Mouse (Mus musculus) spleen, postnatal 4 days (tissue): ENCODE measurements around the gene Hnrnpdl.

ENCODE experiments used
- DNase-seq, 2 experiments: peaks; one replicate each; pipeline ENCODE4 v3.0.0; 2022; ENCODE audit warnings: low spot score in 2 of 2

Hnrnpdl gene

GRCm38 (mm10) chr5:100005896-100006295, 33.6 kb downstream of the Hnrnpdl start:
- DNase-seq = no peak

- DNase-seq = peak in 1 of 2 experiments; percentile 34
Observed at GRCm38 (mm10) chr5:100005431-100005830, 34.0 kb downstream of the Hnrnpdl start.

GRCm38 (mm10) chr5:100003895-100004294, 35.6 kb downstream of the Hnrnpdl start:
- no peak for DNase-seq

DNA sequence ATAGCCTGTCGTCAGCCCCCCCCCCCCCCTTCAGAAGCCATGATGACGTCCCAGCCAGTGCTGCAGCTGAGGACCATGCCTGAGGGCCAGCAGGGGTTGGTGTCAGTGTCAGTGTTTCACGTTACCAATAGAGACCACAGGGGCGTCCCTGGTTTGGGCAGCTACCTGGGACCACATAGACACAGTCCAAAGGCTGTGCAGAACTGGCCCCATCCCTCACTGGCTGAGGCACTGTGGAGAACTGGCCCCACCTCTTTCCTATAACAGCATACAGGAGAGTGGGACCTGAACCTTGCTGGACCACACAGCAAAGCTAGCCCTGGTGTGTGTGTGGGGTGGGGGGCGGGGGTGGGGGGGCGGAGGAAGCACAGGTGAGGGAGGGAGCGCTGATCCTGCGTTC, 39.0 kb downstream of the Hnrnpdl start:
- DNase-seq = no peak

GRCm38 (mm10) chr5:100000048-100000447, 39.4 kb downstream of the Hnrnpdl start:
- no peak for DNase-seq

DNA sequence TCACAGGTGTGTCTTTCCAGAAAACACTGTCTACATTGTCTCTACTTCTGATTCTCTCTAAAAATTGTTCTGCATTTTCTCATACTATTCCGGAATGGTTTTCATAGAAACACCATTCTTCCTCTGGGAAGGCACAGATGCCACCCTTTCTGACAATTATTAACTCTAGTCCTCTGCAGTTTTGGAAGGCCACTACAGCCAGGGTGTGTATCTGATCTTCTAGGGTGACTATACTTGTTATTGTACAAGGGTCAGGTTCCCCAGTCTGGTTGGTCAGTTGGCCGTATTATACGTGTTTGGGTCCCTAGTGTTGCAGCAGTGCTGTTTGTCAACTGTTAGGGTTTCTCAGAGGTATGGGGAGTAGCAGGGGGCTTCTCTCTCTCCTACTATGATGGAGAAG, 44.8 kb downstream of the Hnrnpdl start:
- no peak for DNase-seq

- no peak for DNase-seq
Observed at GRCm38 (mm10) chr5:99994166-99994565, 45.3 kb downstream of the Hnrnpdl start.
